Mouse (Mus musculus) testis, postnatal 14 days (tissue): ENCODE results near the gene Olfr802.

Experiments used
- DNase-seq: peaks from one replicate; pipeline ENCODE4 v3.0.0; 2021; ENCODE audit warnings: low spot score

The Olfr802 gene

GRCm38 (mm10) chr10:129688069-129688468 is at the start of gene Olfr802:
Gene Olfr802, minus strand, starts transcription at chr10:129688169.
- DNase-seq = no peak

- no peak for DNase-seq
These were observed 41.3 kb upstream of the Olfr802 start, which contains the start of gene Olfr805 for GRCm38 (mm10) chr10:129729275-129729674. Gene Olfr805, minus strand, starts transcription at chr10:129729375.

- DNase-seq = no peak
These were observed 14.9 kb upstream of the Olfr802 start, which contains the start of gene Olfr804 for GRCm38 (mm10) chr10:129702910-129703309. Gene Olfr804, plus strand, starts transcription at chr10:129703210.

GRCm38 (mm10) chr10:129694186-129694585 is 6.2 kb upstream of the Olfr802 start, which contains the start of gene Olfr803:
Gene Olfr803, minus strand, starts transcription at chr10:129694286.
- no peak for DNase-seq

- no peak for DNase-seq
These were observed 14.2 kb downstream of the Olfr802 start, which contains the start of gene Olfr801 for GRCm38 (mm10) chr10:129673765-129674164. Gene Olfr801, minus strand, starts transcription at chr10:129673865.

GRCm38 (mm10) chr10:129657394-129657793 is 30.6 kb downstream of the Olfr802 start, which contains the start of gene Olfr800:
Gene Olfr800, plus strand, starts transcription at chr10:129657694.
- DNase-seq = no peak

- DNase-seq = no peak
These were observed 36.2 kb downstream of the Olfr802 start for GRCm38 (mm10) chr10:129651763-129652162.

- DNase-seq = no peak
These were observed 50.8 kb downstream of the Olfr802 start, which contains the start of gene Olfr799 for GRCm38 (mm10) chr10:129637184-129637583. Gene Olfr799, plus strand, starts transcription at chr10:129637484.

- no peak for DNase-seq
These were observed 60.1 kb downstream of the Olfr802 start, which contains the start of gene Olfr798 for GRCm38 (mm10) chr10:129627834-129628233. Gene Olfr798, minus strand, starts transcription at chr10:129627934.
